Mouse (Mus musculus): Measurements from ENCODE around the gene Piwil1.

DNA sequence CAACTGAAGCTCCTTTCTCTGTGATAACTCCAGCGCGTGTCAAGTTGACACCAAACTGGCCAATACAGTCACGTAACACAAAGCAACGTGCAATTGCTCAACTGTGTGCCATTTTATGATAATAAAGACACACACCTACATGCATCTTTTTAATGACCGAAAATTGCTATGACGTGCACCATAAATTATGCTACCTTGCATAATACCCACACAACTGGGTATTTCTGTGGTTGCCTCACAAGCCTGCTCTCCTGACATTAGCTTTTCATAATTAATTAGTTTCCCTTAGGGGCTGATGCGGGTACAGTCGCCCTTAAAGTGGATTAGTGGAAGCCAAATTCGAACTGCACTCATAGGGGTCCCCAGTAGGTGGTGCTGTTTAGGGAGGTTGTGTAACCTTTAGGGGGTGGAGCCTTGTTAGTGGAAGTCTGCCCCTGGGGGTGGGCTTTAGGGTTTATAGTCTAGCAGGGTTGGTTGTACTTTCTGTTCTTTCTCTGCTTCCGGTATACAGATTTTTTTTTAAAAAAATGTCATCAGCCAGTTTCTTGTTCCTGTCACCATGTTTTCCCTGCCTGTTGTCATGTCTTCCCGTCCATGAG lies 30.2 kb downstream of the Piwil1 start:
- TF ChIP-seq POLR2A (IDR thresholded peaks at IDR 0.05; ENCODE audit: borderline replicate concordance, extremely low read depth, low read depth, low read length) = no peak
- no peak for TF ChIP-seq CTCF (IDR thresholded peaks at IDR 0.05; ENCODE audit: insufficient read depth, low read length)

Measured in lung, adult 2 months (tissue).